Mouse (Mus musculus) CD4-positive, CD25-positive, alpha-beta regulatory T cell, adult 2 months (primary cell): Measurements from ENCODE around the gene Slc41a3.

ENCODE experiments used
- DNase-seq: peaks from one replicate; pipeline ENCODE4 v3.0.0-alpha.2; 2012; ENCODE audit warnings: low read depth, low spot score

Gene Slc41a3

GRCm38 (mm10) chr6:90624184-90624583, 19.7 kb downstream of the Slc41a3 start:
- no peak for DNase-seq

- no peak for DNase-seq
These were observed 20.2 kb downstream of the Slc41a3 start for GRCm38 (mm10) chr6:90624733-90625132.

GRCm38 (mm10) chr6:90625207-90625994, 20.9 kb downstream of the Slc41a3 start:
- DNase-seq: peak; percentile 36

- DNase-seq: peak; percentile 65
These were observed 23.0 kb downstream of the Slc41a3 start for GRCm38 (mm10) chr6:90627556-90627955.

- DNase-seq: peak; percentile 65
These were observed 25.0 kb downstream of the Slc41a3 start for GRCm38 (mm10) chr6:90629506-90629905.

GRCm38 (mm10) chr6:90630427-90630826, 25.9 kb downstream of the Slc41a3 start:
- DNase-seq: peak; percentile 74

GRCm38 (mm10) chr6:90632526-90632925, 28.0 kb downstream of the Slc41a3 start:
- DNase-seq: peak; percentile 35

- no peak for DNase-seq
These were observed 30.6 kb downstream of the Slc41a3 start for GRCm38 (mm10) chr6:90635081-90635480.

GRCm38 (mm10) chr6:90635611-90636010, 31.1 kb downstream of the Slc41a3 start:
- no peak for DNase-seq

GRCm38 (mm10) chr6:90643057-90643456, 38.5 kb downstream of the Slc41a3 start:
- DNase-seq: no peak

- DNase-seq: no peak
These were observed 40.4 kb downstream of the Slc41a3 start for GRCm38 (mm10) chr6:90644965-90645364.

- no peak for DNase-seq
These were observed 43.9 kb downstream of the Slc41a3 start for GRCm38 (mm10) chr6:90648391-90648790.

GRCm38 (mm10) chr6:90649279-90649678, 44.8 kb downstream of the Slc41a3 start:
- DNase-seq: no peak

GRCm38 (mm10) chr6:90650634-90651033, 46.1 kb downstream of the Slc41a3 start:
- no peak for DNase-seq

- peak; percentile 57 for DNase-seq
These were observed 49.2 kb downstream of the Slc41a3 start for GRCm38 (mm10) chr6:90653736-90654135.

GRCm38 (mm10) chr6:90656344-90656850, 51.9 kb downstream of the Slc41a3 start:
- peak; percentile 35 for DNase-seq

GRCm38 (mm10) chr6:90659913-90660312, 55.4 kb downstream of the Slc41a3 start:
- no peak for DNase-seq

- DNase-seq: no peak
These were observed 56.0 kb downstream of the Slc41a3 start for GRCm38 (mm10) chr6:90660398-90661028.

GRCm38 (mm10) chr6:90661029-90661399, 56.5 kb downstream of the Slc41a3 start:
- no peak for DNase-seq

- no peak for DNase-seq
These were observed 57.6 kb downstream of the Slc41a3 start for GRCm38 (mm10) chr6:90662148-90662547.

- no peak for DNase-seq
These were observed 59.2 kb downstream of the Slc41a3 start for GRCm38 (mm10) chr6:90663736-90664135.

- no peak for DNase-seq
These were observed 64.2 kb downstream of the Slc41a3 start for GRCm38 (mm10) chr6:90668693-90669092.

GRCm38 (mm10) chr6:90678759-90679158, 74.2 kb downstream of the Slc41a3 start:
- no peak for DNase-seq
